Mouse (Mus musculus) bone marrow macrophage, adult 2 months (primary cell): ENCODE data around the gene Cdkl3.

ENCODE experiments used
- CTCF ChIP-seq: IDR thresholded peaks from 2 replicates; pipeline ENCODE4 v1.5.1; 2012; ENCODE audit warnings: low read depth, mild to moderate bottlenecking, low read length, moderate library complexity
- POLR2A ChIP-seq: IDR thresholded peaks from 2 replicates; pipeline ENCODE4 v1.6.1; 2012; ENCODE audit warnings: mild to moderate bottlenecking, low read depth, low read length, borderline replicate concordance

DNA sequence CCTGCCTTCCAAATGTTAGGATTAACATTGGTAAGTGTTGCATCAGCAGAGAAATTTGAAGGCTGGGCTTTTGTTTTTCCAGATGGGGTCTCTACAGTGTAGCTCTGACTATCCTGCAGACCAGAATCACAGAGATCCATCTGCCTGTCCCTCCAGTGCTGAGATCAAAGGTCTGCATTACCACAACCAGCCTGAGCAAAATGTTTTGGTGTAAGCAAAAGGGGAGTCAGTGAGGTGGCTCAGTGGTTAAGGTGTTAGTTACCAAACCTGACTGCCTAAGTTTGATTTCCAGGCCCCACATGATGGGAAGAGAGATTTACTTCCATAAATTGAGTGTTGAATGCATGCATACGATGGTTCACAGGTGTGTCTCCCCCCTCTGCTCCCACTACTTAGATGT is 105.4 kb downstream of the Cdkl3 start:
- TF ChIP-seq CTCF (no peak), POLR2A (no peak)
